Mouse (Mus musculus): ENCODE results near the gene Nanos1.

The Nanos1 gene

DNA sequence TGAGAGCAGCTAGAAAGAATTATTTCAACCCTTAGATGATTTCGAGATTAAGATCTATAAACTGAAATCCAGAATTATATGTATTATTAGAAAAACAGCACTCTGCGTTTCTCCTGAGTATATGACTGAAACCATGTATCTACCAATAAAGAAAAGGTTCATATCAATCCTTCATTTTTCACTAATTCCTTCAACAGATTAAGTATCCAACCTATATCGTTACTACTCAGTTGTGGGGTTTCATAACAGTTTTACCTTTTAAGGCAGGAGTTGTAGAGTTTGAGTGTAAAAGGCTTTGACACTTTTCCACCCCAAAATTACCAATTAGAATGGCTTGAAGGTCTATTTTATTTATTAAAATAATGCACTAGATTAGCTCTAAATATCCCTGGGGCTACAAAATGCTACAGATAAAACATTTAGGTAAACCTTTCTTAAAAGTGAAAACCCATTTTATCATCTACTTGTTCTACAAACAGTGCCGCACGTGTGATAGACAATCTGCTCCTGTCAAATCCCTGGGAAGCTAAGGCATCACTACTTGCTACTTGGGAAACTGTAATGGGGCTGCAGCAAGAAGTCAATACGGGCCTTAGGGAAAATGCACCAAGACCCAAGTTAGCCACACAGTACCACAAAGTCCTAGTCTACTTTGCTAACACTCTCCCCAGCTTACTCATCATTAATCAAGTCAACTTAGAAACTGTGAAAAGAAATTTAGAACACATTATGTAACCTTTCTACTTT is 32.6 kb downstream of the Nanos1 start:
- DNase-seq (ENCODE audit: low spot score): no peak

- DNase-seq (ENCODE audit: low spot score): no peak
Observed at GRCm38 (mm10) chr19:60789452-60789851, 33.7 kb downstream of the Nanos1 start.

DNA sequence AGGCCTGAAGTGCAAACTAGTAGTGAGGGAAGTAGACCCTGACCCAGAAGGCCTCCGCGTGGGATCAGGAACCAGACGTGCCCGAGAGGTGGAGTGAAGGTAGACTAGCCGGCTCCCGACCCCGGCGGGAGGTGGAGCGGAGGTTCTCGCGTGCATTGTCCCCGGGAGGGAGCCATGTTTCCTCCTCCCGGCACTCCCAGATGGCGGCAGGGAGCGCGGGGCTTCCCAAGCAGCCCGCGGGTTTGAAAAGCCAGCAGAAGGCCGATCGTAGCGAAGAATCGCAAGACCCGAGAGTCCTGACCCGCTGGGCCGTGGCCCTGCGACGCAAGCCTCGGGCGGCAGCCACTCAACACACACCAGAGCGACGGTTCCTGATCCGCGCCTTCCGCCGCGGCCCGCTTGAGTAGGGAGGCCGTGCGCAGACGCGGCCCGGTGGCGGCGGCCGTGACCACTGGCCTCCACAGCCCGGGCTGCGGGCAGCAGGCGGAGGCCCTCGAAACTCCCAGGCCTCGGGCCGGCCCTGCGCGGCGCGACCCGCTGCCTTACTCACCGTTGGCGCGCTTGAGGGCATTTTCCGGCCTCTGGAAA is 34.2 kb downstream of the Nanos1 start:
- no peak for DNase-seq (ENCODE audit: low spot score)

- DNase-seq (ENCODE audit: low spot score): peak; percentile 95
Observed at GRCm38 (mm10) chr19:60790551-60791161, 34.9 kb downstream of the Nanos1 start, which contains the start of gene Eif3a. Gene Eif3a, minus strand, starts transcription at chr19:60790658.

DNA sequence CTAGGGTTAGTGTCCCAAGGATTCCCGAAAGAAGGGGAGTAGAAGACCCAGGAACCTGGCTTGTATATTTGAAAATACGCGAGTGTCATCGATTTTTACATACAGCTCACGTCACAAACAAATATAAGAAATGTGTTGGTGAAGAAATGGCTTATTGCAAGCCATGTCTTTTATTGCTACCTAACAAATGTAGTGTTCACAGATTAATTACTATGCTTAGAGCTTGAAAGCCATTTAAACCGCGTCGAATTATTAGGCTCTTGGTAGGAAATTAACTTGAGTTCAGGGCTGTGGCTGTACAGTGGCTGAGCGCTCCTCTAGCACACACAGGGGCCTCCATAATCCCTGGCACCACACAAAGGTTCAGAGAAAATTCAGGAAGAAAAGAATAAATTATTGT is 35.4 kb downstream of the Nanos1 start:
- DNase-seq (ENCODE audit: low spot score): no peak

DNA sequence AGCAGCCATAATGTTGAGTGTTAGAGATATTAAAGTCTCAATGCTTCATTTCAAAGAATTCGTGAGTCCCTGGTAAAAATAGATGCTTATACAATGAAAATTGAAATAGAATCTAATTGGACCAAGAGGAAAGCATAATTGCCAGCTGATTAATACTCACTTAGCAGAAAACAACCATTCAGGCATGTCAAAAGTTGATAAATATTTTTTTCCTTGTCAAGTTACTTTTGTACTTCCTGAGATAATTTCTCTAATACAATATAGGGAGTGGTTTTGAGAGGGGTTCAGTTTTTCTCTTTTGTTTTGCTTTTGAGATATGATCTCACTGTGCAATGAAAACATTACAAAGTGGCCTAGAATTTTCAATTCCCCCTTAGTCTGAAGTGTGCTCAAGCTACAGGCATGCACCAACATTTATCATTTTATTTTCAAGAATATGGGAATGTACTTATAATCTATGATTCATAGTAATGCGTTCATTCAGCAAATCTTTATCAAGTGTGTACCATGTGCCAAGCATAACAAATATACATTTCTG is 37.5 kb downstream of the Nanos1 start:
- no peak for DNase-seq (ENCODE audit: low spot score)

DNA sequence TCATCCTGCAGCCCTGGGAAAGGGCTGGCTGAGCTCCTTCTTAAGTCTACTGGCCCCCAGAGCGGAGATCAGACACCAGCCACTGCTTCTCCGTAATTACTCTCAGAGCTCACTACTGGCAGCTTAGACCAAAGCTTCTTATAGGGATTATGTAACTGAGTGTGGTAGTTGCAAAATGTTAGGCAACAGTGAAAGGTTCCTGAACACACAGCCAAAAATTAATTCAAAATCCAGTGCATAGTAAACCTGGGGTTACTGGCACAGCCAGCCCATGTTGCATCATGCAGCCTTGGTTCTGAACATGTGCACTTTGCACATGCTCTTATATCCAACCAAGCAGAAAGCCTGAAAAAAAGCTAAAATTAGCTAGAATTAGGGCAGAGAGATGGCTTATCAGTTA is 39.5 kb downstream of the Nanos1 start:
- DNase-seq (ENCODE audit: low spot score): no peak

GRCm38 (mm10) chr19:60797415-60797814 is 41.6 kb downstream of the Nanos1 start:
- no peak for DNase-seq (ENCODE audit: low spot score)

GRCm38 (mm10) chr19:60799867-60800569 is 44.2 kb downstream of the Nanos1 start:
- no peak for DNase-seq (ENCODE audit: low spot score)

GRCm38 (mm10) chr19:60804903-60805302 is 49.1 kb downstream of the Nanos1 start:
- DNase-seq (ENCODE audit: low spot score): no peak
